Mouse (Mus musculus): ENCODE measurements around the gene Wdfy4. TPM values are rescaled to one million over a fixed set of nuclear protein-coding genes. Genes with fewer than 3 reads are reported as not detected.

The Wdfy4 gene
- polyA plus RNA-seq, 2 experiments: 0.60 to 0.89 TPM

- Histone ChIP-seq H3K9ac (ENCODE audit: low read depth, low read length, severe bottlenecking) (no peak overlapping the region), H3K27ac (replicated peaks; ENCODE audit: low read depth, low read length) (no peak overlapping the region), H3K4me2 (replicated peaks; ENCODE audit: low read depth, low read length, severe bottlenecking) (no peak overlapping the region), H3K4me3 (replicated peaks; ENCODE audit: low read length) (no peak overlapping the region), H3K9me3 (ENCODE audit: control insufficient read depth, low read length) (no peaks in the 10 kb centered on the region), H3K36me3 (ENCODE audit: control insufficient read depth, insufficient read depth, low read length) (no peaks in the 10 kb centered on the region), H3K27me3 (ENCODE audit: control insufficient read depth, insufficient read depth, low read length) (no peaks in the 10 kb centered on the region), H3K4me1 (ENCODE audit: control insufficient read depth, insufficient read depth, low read length) (no peaks in the 10 kb centered on the region)
- no peak for DNase-seq (ENCODE audit: low spot score)
- TF ChIP-seq POLR2A (IDR thresholded peaks at IDR 0.05; ENCODE audit: borderline replicate concordance, extremely low read depth, insufficient read depth, insufficient read length): no peak
- 93% methylated on average over 21 of the region's 21 CpGs for WGBS
- no peak for ATAC-seq (ENCODE audit: low FRiP score, low read depth)
These were observed 4.6 kb upstream of the Wdfy4 start for GRCm38 (mm10) chr14:33189849-33190423.

DNA sequence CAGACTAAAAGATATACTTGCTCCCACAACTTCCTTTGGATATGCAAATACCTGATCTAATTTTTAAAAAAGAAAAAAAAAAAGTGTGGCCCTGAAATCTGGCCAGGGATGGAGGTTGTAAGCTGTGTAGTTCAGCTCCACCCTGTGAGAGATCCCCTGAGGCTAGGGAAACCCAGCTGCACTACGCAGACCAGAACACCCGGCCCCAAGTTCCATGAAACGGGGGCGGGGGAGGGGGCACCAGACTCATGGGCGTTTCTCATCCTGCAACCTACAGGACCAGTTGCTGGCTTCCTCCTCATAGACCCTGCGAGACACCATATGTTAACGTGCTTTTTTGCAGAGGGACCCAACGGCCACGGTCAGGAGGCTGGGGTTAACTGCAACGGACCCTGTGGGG lies 3.9 kb upstream of the Wdfy4 start:
- no peak overlapping the region for H3K4me2 ChIP-seq (replicated peaks; ENCODE audit: low read depth, low read length, severe bottlenecking)
- H3K9ac ChIP-seq (ENCODE audit: low read depth, low read length, severe bottlenecking): no peak overlapping the region
- no peaks in the 10 kb centered on the region for H3K36me3 ChIP-seq (ENCODE audit: control insufficient read depth, insufficient read depth, low read length)
- no peak for TF ChIP-seq POLR2A (IDR thresholded peaks at IDR 0.05; ENCODE audit: borderline replicate concordance, extremely low read depth, insufficient read depth, insufficient read length)
- no peaks in the 10 kb centered on the region for H3K9me3 ChIP-seq (ENCODE audit: control insufficient read depth, low read length)
- DNase-seq (ENCODE audit: low spot score): no peak
- no peaks in the 10 kb centered on the region for H3K27me3 ChIP-seq (ENCODE audit: control insufficient read depth, insufficient read depth, low read length)
- H3K4me3 ChIP-seq (replicated peaks; ENCODE audit: low read length): no peak overlapping the region
- ATAC-seq (ENCODE audit: low FRiP score, low read depth): no peak
- H3K4me1 ChIP-seq (ENCODE audit: control insufficient read depth, insufficient read depth, low read length): no peaks in the 10 kb centered on the region
- no peak overlapping the region for H3K27ac ChIP-seq (replicated peaks; ENCODE audit: low read depth, low read length)
- WGBS: 51% methylated on average over 10 of the region's 10 CpGs

DNA sequence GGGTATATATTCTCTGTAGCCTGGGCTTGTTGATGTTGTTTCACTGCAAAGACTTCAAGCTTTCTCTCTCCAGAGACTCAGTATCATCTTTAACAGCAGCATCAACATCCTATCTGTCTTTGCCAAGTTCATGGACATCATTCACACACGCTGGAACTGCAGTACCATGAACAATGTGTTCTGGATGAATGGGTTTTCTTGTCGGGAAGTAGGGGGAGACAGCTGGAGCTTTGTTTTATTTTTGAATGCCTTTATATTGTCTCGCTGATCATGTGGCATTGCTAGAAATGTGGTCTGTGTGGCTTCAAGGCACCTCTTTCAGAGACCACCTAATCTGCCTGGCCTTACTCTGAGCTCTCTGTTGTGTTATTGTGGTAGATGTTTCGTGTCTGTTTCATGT lies 1.9 kb upstream of the Wdfy4 start:
- no peak overlapping the region for H3K9ac ChIP-seq (ENCODE audit: low read depth, low read length, severe bottlenecking)
- no peak overlapping the region for H3K27ac ChIP-seq (replicated peaks; ENCODE audit: low read depth, low read length)
- H3K9me3 ChIP-seq (ENCODE audit: control insufficient read depth, low read length): no peaks in the 10 kb centered on the region
- H3K36me3 ChIP-seq (ENCODE audit: control insufficient read depth, insufficient read depth, low read length): no peaks in the 10 kb centered on the region
- TF ChIP-seq POLR2A (IDR thresholded peaks at IDR 0.05; ENCODE audit: borderline replicate concordance, extremely low read depth, insufficient read depth, insufficient read length): no peak
- no peaks in the 10 kb centered on the region for H3K27me3 ChIP-seq (ENCODE audit: control insufficient read depth, insufficient read depth, low read length)
- H3K4me1 ChIP-seq (ENCODE audit: control insufficient read depth, insufficient read depth, low read length): no peaks in the 10 kb centered on the region
- no peak for ATAC-seq (ENCODE audit: low FRiP score, low read depth)
- no peak overlapping the region for H3K4me2 ChIP-seq (replicated peaks; ENCODE audit: low read depth, low read length, severe bottlenecking)
- DNase-seq (ENCODE audit: low spot score): no peak
- 66% methylated on average over 4 of the region's 4 CpGs for WGBS
- no peak overlapping the region for H3K4me3 ChIP-seq (replicated peaks; ENCODE audit: low read length)

GRCm38 (mm10) chr14:33180102-33180501 lies 5.2 kb downstream of the Wdfy4 start:
- 84% methylated on average over 5 of the region's 5 CpGs for WGBS
- no peak for DNase-seq (ENCODE audit: low spot score)
- H3K4me1 ChIP-seq (ENCODE audit: control insufficient read depth, insufficient read depth, low read length): no peaks in the 10 kb centered on the region
- no peaks in the 10 kb centered on the region for H3K9me3 ChIP-seq (ENCODE audit: control insufficient read depth, low read length)
- no peaks in the 10 kb centered on the region for H3K36me3 ChIP-seq (ENCODE audit: control insufficient read depth, insufficient read depth, low read length)
- no peak overlapping the region for H3K27ac ChIP-seq (replicated peaks; ENCODE audit: low read depth, low read length)
- no peak overlapping the region for H3K9ac ChIP-seq (ENCODE audit: low read depth, low read length, severe bottlenecking)
- H3K27me3 ChIP-seq (ENCODE audit: control insufficient read depth, insufficient read depth, low read length): no peaks in the 10 kb centered on the region
- TF ChIP-seq POLR2A (IDR thresholded peaks at IDR 0.05; ENCODE audit: borderline replicate concordance, extremely low read depth, insufficient read depth, insufficient read length): no peak
- ATAC-seq (ENCODE audit: low FRiP score, low read depth): no peak
- no peak overlapping the region for H3K4me2 ChIP-seq (replicated peaks; ENCODE audit: low read depth, low read length, severe bottlenecking)
- no peak overlapping the region for H3K4me3 ChIP-seq (replicated peaks; ENCODE audit: low read length)

DNA sequence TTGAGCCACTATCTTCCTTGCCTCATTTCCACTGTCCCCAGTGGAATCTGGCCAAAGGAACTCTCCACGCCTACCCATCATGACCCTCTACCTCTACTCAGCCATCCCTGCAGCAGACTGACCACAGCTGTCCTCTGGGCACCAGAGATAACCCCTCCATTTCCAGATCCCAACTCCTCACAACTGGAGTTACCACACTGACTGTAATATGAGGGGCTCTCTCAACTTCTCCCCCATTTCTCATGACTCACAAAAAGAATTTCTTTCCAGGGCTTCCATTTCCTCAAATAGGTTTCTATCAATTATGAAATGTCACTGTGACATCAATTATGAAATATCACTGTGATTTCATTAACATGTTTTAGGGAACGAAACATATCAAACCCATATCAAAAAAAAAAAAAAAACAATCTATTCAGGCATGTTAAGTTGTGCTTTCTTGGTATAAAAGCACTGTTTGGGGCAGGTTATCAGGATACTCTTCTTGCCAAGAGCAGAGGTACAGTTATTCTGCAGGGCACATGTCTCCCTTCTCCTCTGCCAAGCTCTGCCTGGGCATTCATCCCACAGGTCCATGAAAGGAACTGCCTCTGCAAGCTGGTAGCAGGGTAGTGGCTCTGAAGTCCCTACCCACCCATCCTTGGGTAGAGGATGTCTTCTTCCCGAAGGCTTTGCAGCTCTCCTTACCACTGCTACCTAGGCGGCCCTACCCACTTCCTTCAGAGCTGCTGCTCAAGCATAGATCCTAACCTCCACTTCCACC lies 10.1 kb downstream of the Wdfy4 start:
- no peak for ATAC-seq (ENCODE audit: low FRiP score, low read depth)
- no peak overlapping the region for H3K4me2 ChIP-seq (replicated peaks; ENCODE audit: low read depth, low read length, severe bottlenecking)
- no peak overlapping the region for H3K27ac ChIP-seq (replicated peaks; ENCODE audit: low read depth, low read length)
- H3K9ac ChIP-seq (ENCODE audit: low read depth, low read length, severe bottlenecking): no peak overlapping the region
- WGBS: 79% methylated on average over 4 of the region's 4 CpGs
- no peaks in the 10 kb centered on the region for H3K27me3 ChIP-seq (ENCODE audit: control insufficient read depth, insufficient read depth, low read length)
- TF ChIP-seq POLR2A (IDR thresholded peaks at IDR 0.05; ENCODE audit: borderline replicate concordance, extremely low read depth, insufficient read depth, insufficient read length): no peak
- no peak overlapping the region for H3K4me3 ChIP-seq (replicated peaks; ENCODE audit: low read length)
- DNase-seq (ENCODE audit: low spot score): no peak
- H3K9me3 ChIP-seq (ENCODE audit: control insufficient read depth, low read length): no peaks in the 10 kb centered on the region
- H3K36me3 ChIP-seq (ENCODE audit: control insufficient read depth, insufficient read depth, low read length): no peaks in the 10 kb centered on the region
- no peaks in the 10 kb centered on the region for H3K4me1 ChIP-seq (ENCODE audit: control insufficient read depth, insufficient read depth, low read length)

Data from limb, embryonic 14.5 days (tissue).